Mouse (Mus musculus): ENCODE results near the gene Dock2. TPM values are rescaled to one million over a fixed set of nuclear protein-coding genes. Genes with fewer than 3 reads are reported as not detected.

Gene Dock2
- polyA plus RNA-seq, 1 experiment from 2014 or later, result 2.1 TPM

DNA sequence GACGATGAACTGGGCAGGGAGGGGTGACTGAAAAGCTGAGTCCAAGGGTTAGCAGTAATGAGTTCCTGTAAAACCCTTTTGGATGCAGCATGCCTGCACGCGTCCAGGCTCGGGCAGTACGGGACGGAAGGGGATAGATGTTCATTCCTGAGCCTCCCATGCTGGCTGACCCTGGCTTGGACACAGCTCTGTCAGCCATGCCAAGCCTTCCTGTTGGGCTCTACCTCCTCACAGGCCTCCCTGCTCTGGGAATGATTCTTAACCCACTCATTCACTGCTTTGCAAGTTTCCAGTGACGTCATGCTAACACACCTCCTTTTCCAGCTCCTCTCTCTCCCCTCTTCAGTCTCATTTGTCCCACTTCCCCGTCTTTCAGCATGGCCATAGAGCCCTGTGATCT is 460.0 kb downstream of the Dock2 start:
- no peak for ATAC-seq (ENCODE audit: borderline replicate concordance, extremely low read depth, low FRiP score, low TSS enrichment)
- H3K27me3 ChIP-seq, result no peaks in the 10 kb centered on the region
- H3K4me1 ChIP-seq, result no peaks in the 10 kb centered on the region
- no peaks in the 10 kb centered on the region for H3K9me3 ChIP-seq
- WGBS, result 69% methylated on average over 8 of the region's 8 CpGs
- H3K27ac ChIP-seq, result no peak overlapping the region
- H3K9ac ChIP-seq, result no peak overlapping the region
- no peak overlapping the region for H3K4me2 ChIP-seq
- H3K4me3 ChIP-seq, result no peak overlapping the region
- no peaks in the 10 kb centered on the region for H3K36me3 ChIP-seq

- no peak for ATAC-seq (ENCODE audit: borderline replicate concordance, extremely low read depth, low FRiP score, low TSS enrichment)
Observed at GRCm38 (mm10) chr11:34319282-34319681, 464.4 kb downstream of the Dock2 start.

DNA sequence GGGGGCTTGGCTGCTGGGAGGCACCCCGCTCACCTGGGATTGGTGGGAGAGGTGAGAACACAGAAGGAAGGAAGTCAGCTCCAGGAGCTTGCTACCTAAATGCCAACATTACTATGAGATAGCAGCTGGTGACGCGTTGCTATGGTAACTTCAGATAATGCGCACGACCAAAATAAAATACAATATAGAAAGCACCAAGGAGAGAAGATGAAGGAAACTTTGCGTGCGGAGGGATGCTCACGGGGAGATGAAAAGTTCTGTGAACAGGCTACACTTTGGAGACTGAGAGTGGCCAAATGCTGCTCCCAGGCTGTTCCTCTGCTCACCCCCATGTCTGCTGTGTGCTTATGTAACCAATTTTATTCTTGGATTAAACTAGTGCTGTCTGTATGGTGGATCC is 466.7 kb downstream of the Dock2 start:
- H3K27ac ChIP-seq, result no peak overlapping the region
- 74% methylated on average over 8 of the region's 8 CpGs for WGBS
- H3K36me3 ChIP-seq, result no peaks in the 10 kb centered on the region
- no peak for ATAC-seq (ENCODE audit: borderline replicate concordance, extremely low read depth, low FRiP score, low TSS enrichment)
- H3K4me1 ChIP-seq, result no peaks in the 10 kb centered on the region
- peaks cover 10% of the 10 kb centered on the region; the same call in 1 of the 2 replicates for H3K27me3 ChIP-seq
- no peak overlapping the region for H3K4me3 ChIP-seq
- H3K9ac ChIP-seq, result no peak overlapping the region
- no peak overlapping the region for H3K4me2 ChIP-seq
- no peaks in the 10 kb centered on the region for H3K9me3 ChIP-seq

More at GRCm38 (mm10) chr11:34319282-34319681, 464.4 kb downstream of the Dock2 start:
- H3K9ac ChIP-seq, result no peak overlapping the region
- H3K4me1 ChIP-seq, result no peaks in the 10 kb centered on the region
- no peak overlapping the region for H3K4me3 ChIP-seq
- 50% methylated on average over 1 of the region's 1 CpGs for WGBS
- no peaks in the 10 kb centered on the region for H3K9me3 ChIP-seq
- H3K27me3 ChIP-seq, result peaks cover 10% of the 10 kb centered on the region; the same call in 1 of the 2 replicates
- no peak overlapping the region for H3K27ac ChIP-seq
- no peaks in the 10 kb centered on the region for H3K36me3 ChIP-seq
- no peak overlapping the region for H3K4me2 ChIP-seq

DNA sequence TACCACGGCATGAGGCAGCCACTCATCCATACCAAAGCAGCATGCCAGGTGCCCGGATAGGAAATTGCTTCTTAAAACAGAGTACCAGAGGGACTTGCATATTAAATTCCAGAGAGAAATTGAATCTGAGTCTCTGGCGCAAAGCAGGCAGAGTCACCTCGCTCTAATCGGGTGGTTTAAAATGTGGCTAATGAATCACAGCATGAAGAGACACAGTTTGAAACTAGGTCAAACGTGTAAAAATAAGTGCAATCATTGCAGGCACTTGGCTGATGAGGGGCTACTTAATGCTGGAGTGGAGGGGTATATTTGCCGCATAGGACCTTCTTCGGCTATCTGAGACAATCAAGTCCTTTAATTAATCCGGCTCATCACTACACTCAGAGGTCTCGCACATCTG is 467.5 kb downstream of the Dock2 start:
- no peak for ATAC-seq (ENCODE audit: borderline replicate concordance, extremely low read depth, low FRiP score, low TSS enrichment)
- 81% methylated on average over 10 of the region's 10 CpGs for WGBS
- H3K4me2 ChIP-seq, result no peak overlapping the region

DNA sequence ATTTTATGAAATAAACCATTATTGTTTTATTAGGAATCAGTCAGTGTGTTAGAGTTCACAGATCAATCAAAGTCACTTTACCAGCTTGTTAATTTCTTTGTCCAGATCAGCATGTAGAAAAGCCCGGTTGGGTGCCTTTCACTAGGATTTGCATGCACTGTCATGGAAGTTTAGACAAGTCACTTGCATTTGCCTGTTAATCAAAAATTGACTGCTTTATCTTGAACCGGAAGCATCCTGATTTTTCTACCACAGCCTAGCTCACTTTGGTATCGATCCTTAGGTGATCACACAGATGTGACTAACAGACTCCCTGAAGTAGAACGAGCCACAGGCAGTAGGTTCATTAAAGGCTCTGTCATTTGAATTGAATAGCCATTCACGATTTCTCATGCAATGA is 468.3 kb downstream of the Dock2 start:
- Histone ChIP-seq H3K4me2 (no peak overlapping the region), H3K27ac (no peak overlapping the region), H3K36me3 (no peaks in the 10 kb centered on the region), H3K9ac (no peak overlapping the region), H3K27me3 (peaks cover 10% of the 10 kb centered on the region; the same call in 1 of the 2 replicates), H3K4me3 (no peak overlapping the region), H3K9me3 (no peaks in the 10 kb centered on the region), H3K4me1 (no peaks in the 10 kb centered on the region)
- 47% methylated on average over 5 of the region's 5 CpGs for whole genome bisulfite sequencing
- ATAC-seq (ENCODE audit: borderline replicate concordance, extremely low read depth, low FRiP score, low TSS enrichment), result no peak

More for the DNA sequence above, 467.5 kb downstream of the Dock2 start:
- Histone ChIP-seq H3K9me3 (no peaks in the 10 kb centered on the region), H3K36me3 (no peaks in the 10 kb centered on the region), H3K4me3 (no peak overlapping the region), H3K27me3 (peaks cover 10% of the 10 kb centered on the region; the same call in 1 of the 2 replicates), H3K27ac (no peak overlapping the region), H3K4me1 (no peaks in the 10 kb centered on the region), H3K9ac (no peak overlapping the region)

DNA sequence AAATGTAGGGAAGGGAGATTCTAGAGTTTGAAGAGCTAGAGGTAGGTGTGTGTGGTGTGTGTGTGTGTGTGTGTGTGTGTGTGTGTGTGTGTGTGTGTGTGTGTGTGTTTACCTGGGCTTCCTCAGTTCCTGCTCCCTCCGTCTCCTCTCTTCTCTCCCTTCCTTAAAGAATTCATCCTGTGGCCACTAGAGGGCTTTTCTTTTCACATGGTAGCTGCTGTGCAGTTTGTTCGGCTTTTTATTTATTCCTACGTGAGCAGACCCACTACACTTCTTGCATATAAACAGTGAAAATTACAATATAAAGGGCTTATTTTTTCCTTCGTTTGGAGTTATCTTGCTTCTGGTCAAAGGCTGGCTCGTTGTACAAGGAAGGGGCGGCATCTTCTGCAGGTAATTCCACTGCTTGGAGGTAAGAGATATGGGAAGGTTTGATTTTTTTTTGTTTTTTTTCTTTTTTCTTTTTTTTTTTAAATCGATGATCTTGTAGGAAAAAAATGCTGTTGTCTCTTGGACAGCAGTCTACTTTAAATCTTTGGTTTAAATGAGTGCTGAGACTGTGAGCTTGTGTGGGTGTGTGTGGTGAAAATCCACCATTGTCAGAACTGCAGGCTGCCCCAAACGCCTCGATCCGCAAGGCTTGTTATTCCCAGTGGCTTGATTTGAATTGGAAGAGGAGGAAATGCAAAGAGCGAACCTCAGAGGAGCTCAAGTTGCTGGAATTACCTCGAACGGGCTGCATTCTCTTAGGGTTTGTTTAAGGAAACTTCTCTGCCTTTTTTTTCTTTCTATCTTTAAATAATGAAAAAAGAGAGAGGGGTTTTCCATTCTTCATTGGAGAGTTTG is 468.9 kb downstream of the Dock2 start, which contains the start of gene Fam196b:
Fam196b (plus strand) TSS at position 289 of the 846 bp plus-strand sequence.
- Histone ChIP-seq H3K4me1 (no peaks in the 10 kb centered on the region), H3K9me3 (no peaks in the 10 kb centered on the region), H3K9ac (no peak within 1 kb of the TSS), H3K36me3 (no peaks in the 10 kb centered on the region), H3K4me3 (no peak within 1 kb of the TSS), H3K27me3 (peaks cover 10% of the 10 kb centered on the region; the same call in 1 of the 2 replicates), H3K27ac (no peak within 1 kb of the TSS), H3K4me2 (peak within 1 kb of the TSS; percentile 52)
- ATAC-seq (ENCODE audit: borderline replicate concordance, extremely low read depth, low FRiP score, low TSS enrichment), result no peak
- WGBS, result 4% methylated on average over 13 of the region's 13 CpGs

- Histone ChIP-seq H3K4me2 (no peak overlapping the region), H3K9me3 (no peaks in the 10 kb centered on the region), H3K36me3 (no peaks in the 10 kb centered on the region), H3K27me3 (peaks cover 10% of the 10 kb centered on the region; the same call in 1 of the 2 replicates), H3K27ac (no peak overlapping the region), H3K9ac (no peak overlapping the region), H3K4me3 (no peak overlapping the region), H3K4me1 (no peaks in the 10 kb centered on the region)
- no peak for ATAC-seq (ENCODE audit: borderline replicate concordance, extremely low read depth, low FRiP score, low TSS enrichment)
- 59% methylated on average over 7 of the region's 7 CpGs for WGBS
Observed at GRCm38 (mm10) chr11:34312208-34312607, 471.5 kb downstream of the Dock2 start.

- no peaks in the 10 kb centered on the region for H3K36me3 ChIP-seq
- no peak overlapping the region for H3K4me3 ChIP-seq
- no peak for ATAC-seq (ENCODE audit: borderline replicate concordance, extremely low read depth, low FRiP score, low TSS enrichment)
- no peak overlapping the region for H3K9ac ChIP-seq
- H3K4me1 ChIP-seq, result no peaks in the 10 kb centered on the region
- no peaks in the 10 kb centered on the region for H3K9me3 ChIP-seq
- no peak overlapping the region for H3K27ac ChIP-seq
- 44% methylated on average over 5 of the region's 5 CpGs for WGBS
- peaks cover 10% of the 10 kb centered on the region; the same call in 1 of the 2 replicates for H3K27me3 ChIP-seq
- H3K4me2 ChIP-seq, result no peak overlapping the region
Observed at GRCm38 (mm10) chr11:34311717-34312116, 472.0 kb downstream of the Dock2 start.

- H3K9ac ChIP-seq, result no peak overlapping the region
- no peaks in the 10 kb centered on the region for H3K4me1 ChIP-seq
- no peaks in the 10 kb centered on the region for H3K9me3 ChIP-seq
- ATAC-seq (ENCODE audit: borderline replicate concordance, extremely low read depth, low FRiP score, low TSS enrichment), result no peak
- H3K27ac ChIP-seq, result no peak overlapping the region
- no peaks in the 10 kb centered on the region for H3K36me3 ChIP-seq
- no peak overlapping the region for H3K4me3 ChIP-seq
- H3K27me3 ChIP-seq, result no peaks in the 10 kb centered on the region; the same call in 1 of the 2 replicates
- WGBS, result 54% methylated on average over 2 of the region's 2 CpGs
- H3K4me2 ChIP-seq, result no peak overlapping the region
Observed at GRCm38 (mm10) chr11:34309360-34309759, 474.3 kb downstream of the Dock2 start.

GRCm38 (mm10) chr11:34308731-34309130 is 475.0 kb downstream of the Dock2 start:
- Histone ChIP-seq H3K27ac (no peak overlapping the region), H3K4me1 (no peaks in the 10 kb centered on the region), H3K36me3 (no peaks in the 10 kb centered on the region), H3K4me3 (no peak overlapping the region), H3K9me3 (no peaks in the 10 kb centered on the region), H3K9ac (no peak overlapping the region), H3K27me3 (no peaks in the 10 kb centered on the region; the same call in 1 of the 2 replicates), H3K4me2 (no peak overlapping the region)
- WGBS, result 83% methylated on average over 3 of the region's 3 CpGs
- ATAC-seq (ENCODE audit: borderline replicate concordance, extremely low read depth, low FRiP score, low TSS enrichment), result no peak

GRCm38 (mm10) chr11:34306231-34306630 is 477.5 kb downstream of the Dock2 start:
- Histone ChIP-seq H3K4me1 (no peaks in the 10 kb centered on the region), H3K9ac (no peak overlapping the region), H3K27ac (no peak overlapping the region), H3K4me2 (no peak overlapping the region), H3K9me3 (no peaks in the 10 kb centered on the region), H3K4me3 (no peak overlapping the region), H3K27me3 (no peaks in the 10 kb centered on the region), H3K36me3 (no peaks in the 10 kb centered on the region)
- 59% methylated on average over 3 of the region's 3 CpGs for WGBS
- no peak for ATAC-seq (ENCODE audit: borderline replicate concordance, extremely low read depth, low FRiP score, low TSS enrichment)

DNA sequence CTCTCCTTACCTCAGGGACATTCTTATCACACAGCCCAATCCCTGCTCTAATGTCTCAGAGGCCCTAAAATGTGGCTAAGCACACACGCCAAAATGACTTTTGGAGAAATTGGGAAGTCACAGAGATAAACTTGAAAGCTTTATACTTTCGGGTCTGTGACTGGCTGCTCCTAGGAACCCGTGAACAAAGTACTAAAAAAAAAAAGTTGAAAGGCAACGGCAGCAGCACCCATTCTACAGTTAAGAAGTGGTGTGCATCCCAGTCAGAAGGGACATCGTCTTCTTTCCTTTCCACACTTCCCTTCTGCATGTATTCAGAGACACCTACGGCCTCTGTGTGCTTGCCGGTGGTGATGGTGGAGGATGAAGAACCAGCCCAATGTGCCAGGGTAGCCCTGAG is 483.6 kb downstream of the Dock2 start:
- ATAC-seq (ENCODE audit: borderline replicate concordance, extremely low read depth, low FRiP score, low TSS enrichment), result no peak
- Histone ChIP-seq H3K36me3 (no peaks in the 10 kb centered on the region), H3K9me3 (no peaks in the 10 kb centered on the region), H3K9ac (no peak overlapping the region), H3K4me2 (no peak overlapping the region), H3K27me3 (no peaks in the 10 kb centered on the region), H3K4me3 (no peak overlapping the region), H3K27ac (no peak overlapping the region), H3K4me1 (no peaks in the 10 kb centered on the region)
- WGBS, result 86% methylated on average over 7 of the region's 7 CpGs

Measured in lung, embryonic 15.5 days (tissue).